Mouse (Mus musculus) urinary bladder, postnatal 25 days (tissue): ENCODE data around the gene Aox2.
A peak's percentile ranks its signal among the peaks of the same experiment; 100 is the strongest.
"Not testable (repeated sequence)": the region's sequence is repeated elsewhere in the genome, so short reads cannot be mapped to it uniquely, and the experiment has no call there.

Experiments
- DNase-seq: peaks from one replicate; pipeline ENCODE4 v3.0.0; 2022; ENCODE audit warnings: low spot score

The Aox2 gene

GRCm38 (mm10) chr1:58353238-58353893 lies 75.2 kb downstream of the Aox2 start:
- DNase-seq: no peak

- peak; percentile 48 for DNase-seq
Observed at GRCm38 (mm10) chr1:58358958-58359901, 81.1 kb downstream of the Aox2 start.

- no peak for DNase-seq
Observed at GRCm38 (mm10) chr1:58362296-58362695, 84.2 kb downstream of the Aox2 start.

- DNase-seq: no peak
Observed at GRCm38 (mm10) chr1:58364551-58364950, 86.4 kb downstream of the Aox2 start.

GRCm38 (mm10) chr1:58365829-58366228 lies 87.7 kb downstream of the Aox2 start:
- no peak for DNase-seq

- no peak for DNase-seq
Observed at GRCm38 (mm10) chr1:58366737-58367471, 88.8 kb downstream of the Aox2 start.

- no peak for DNase-seq
Observed at GRCm38 (mm10) chr1:58369716-58370115, 91.6 kb downstream of the Aox2 start.

GRCm38 (mm10) chr1:58374266-58374665 lies 96.1 kb downstream of the Aox2 start:
- not testable (repeated sequence) for DNase-seq

- no peak for DNase-seq
Observed at GRCm38 (mm10) chr1:58375574-58376147, 97.5 kb downstream of the Aox2 start.

GRCm38 (mm10) chr1:58382586-58383281 lies 104.6 kb downstream of the Aox2 start:
- no peak for DNase-seq

GRCm38 (mm10) chr1:58391421-58392267 lies 113.5 kb downstream of the Aox2 start:
- no peak for DNase-seq

GRCm38 (mm10) chr1:58392268-58392651 lies 114.1 kb downstream of the Aox2 start:
- DNase-seq: no peak

- peak; percentile 90 for DNase-seq
Observed at GRCm38 (mm10) chr1:58392652-58393283, 114.6 kb downstream of the Aox2 start, which contains the start of gene Bzw1. Bzw1 (plus strand) TSS chr1:58392898.

GRCm38 (mm10) chr1:58393284-58394195 lies 115.4 kb downstream of the Aox2 start:
- DNase-seq: peak; percentile 43

- no peak for DNase-seq
Observed at GRCm38 (mm10) chr1:58395341-58395740, 117.2 kb downstream of the Aox2 start.

GRCm38 (mm10) chr1:58396179-58396578 lies 118.1 kb downstream of the Aox2 start:
- DNase-seq: no peak

GRCm38 (mm10) chr1:58397731-58398130 lies 119.6 kb downstream of the Aox2 start:
- DNase-seq: no peak

- DNase-seq: no peak
Observed at GRCm38 (mm10) chr1:58401396-58401795, 123.3 kb downstream of the Aox2 start.

GRCm38 (mm10) chr1:58403745-58404144 lies 125.6 kb downstream of the Aox2 start:
- no peak for DNase-seq
